Mouse (Mus musculus): Measurements from ENCODE around the gene Tle3.

Tle3 gene

GRCm38 (mm10) chr9:61396474-61396873 is 24.3 kb downstream of the Tle3 start:
- DNase-seq (ENCODE audit: low read depth, low spot score) = no peak

- DNase-seq (ENCODE audit: low read depth, low spot score) = no peak
Measured at GRCm38 (mm10) chr9:61397130-61397529, 25.0 kb downstream of the Tle3 start.

- DNase-seq (ENCODE audit: low read depth, low spot score) = no peak
Measured at GRCm38 (mm10) chr9:61398160-61398559, 26.0 kb downstream of the Tle3 start.

- no peak for DNase-seq (ENCODE audit: low read depth, low spot score)
Measured at GRCm38 (mm10) chr9:61400132-61400531, 28.0 kb downstream of the Tle3 start.

- no peak for DNase-seq (ENCODE audit: low read depth, low spot score)
Measured at GRCm38 (mm10) chr9:61401664-61402063, 29.5 kb downstream of the Tle3 start.

- DNase-seq (ENCODE audit: low read depth, low spot score) = no peak
Measured at GRCm38 (mm10) chr9:61402268-61402667, 30.1 kb downstream of the Tle3 start.

GRCm38 (mm10) chr9:61402716-61403115 is 30.6 kb downstream of the Tle3 start:
- no peak for DNase-seq (ENCODE audit: low read depth, low spot score)

GRCm38 (mm10) chr9:61403866-61404614 is 31.9 kb downstream of the Tle3 start:
- DNase-seq (ENCODE audit: low read depth, low spot score) = peak; percentile 82

- DNase-seq (ENCODE audit: low read depth, low spot score) = peak; percentile 36
Measured at GRCm38 (mm10) chr9:61404615-61404980, 32.4 kb downstream of the Tle3 start.

GRCm38 (mm10) chr9:61404998-61405621 is 32.9 kb downstream of the Tle3 start:
- no peak for DNase-seq (ENCODE audit: low read depth, low spot score)

- no peak for DNase-seq (ENCODE audit: low read depth, low spot score)
Measured at GRCm38 (mm10) chr9:61406343-61406742, 34.2 kb downstream of the Tle3 start.

- no peak for DNase-seq (ENCODE audit: low read depth, low spot score)
Measured at GRCm38 (mm10) chr9:61409046-61409445, 36.9 kb downstream of the Tle3 start.

- no peak for DNase-seq (ENCODE audit: low read depth, low spot score)
Measured at GRCm38 (mm10) chr9:61413665-61414456, 41.7 kb downstream of the Tle3 start.

- DNase-seq (ENCODE audit: low read depth, low spot score) = no peak
Measured at GRCm38 (mm10) chr9:61416571-61416970, 44.4 kb downstream of the Tle3 start.

- no peak for DNase-seq (ENCODE audit: low read depth, low spot score)
Measured at GRCm38 (mm10) chr9:61421626-61422025, 49.5 kb downstream of the Tle3 start.

- no peak for DNase-seq (ENCODE audit: low read depth, low spot score)
Measured at GRCm38 (mm10) chr9:61424245-61424644, 52.1 kb downstream of the Tle3 start.

GRCm38 (mm10) chr9:61426493-61426892 is 54.3 kb downstream of the Tle3 start:
- DNase-seq (ENCODE audit: low read depth, low spot score) = no peak

GRCm38 (mm10) chr9:61427051-61427450 is 54.9 kb downstream of the Tle3 start:
- no peak for DNase-seq (ENCODE audit: low read depth, low spot score)

GRCm38 (mm10) chr9:61427901-61428300 is 55.7 kb downstream of the Tle3 start:
- no peak for DNase-seq (ENCODE audit: low read depth, low spot score)

GRCm38 (mm10) chr9:61431830-61432229 is 59.7 kb downstream of the Tle3 start:
- no peak for DNase-seq (ENCODE audit: low read depth, low spot score)

GRCm38 (mm10) chr9:61433206-61433605 is 61.0 kb downstream of the Tle3 start:
- DNase-seq (ENCODE audit: low read depth, low spot score) = no peak

- no peak for DNase-seq (ENCODE audit: low read depth, low spot score)
Measured at GRCm38 (mm10) chr9:61434062-61434461, 61.9 kb downstream of the Tle3 start.
